Mouse (Mus musculus): ENCODE data around the gene Daglb. TPM values are rescaled to one million over a fixed set of nuclear protein-coding genes. Genes with fewer than 3 reads are reported as not detected.
A peak's percentile ranks its signal among the peaks of the same experiment; 100 is the strongest.

The Daglb gene
- total and polyA plus RNA-seq, 2 experiments from 2014 or later, result 19.4 to 21.3 TPM

GRCm38 (mm10) chr5:143470421-143471164 lies 6.2 kb downstream of the Daglb start:
- Histone ChIP-seq H3K4me1 (ENCODE audit: insufficient read depth) (no peaks in the 10 kb centered on the region), H3K9me3 (ENCODE audit: low read length) (no peaks in the 10 kb centered on the region), H3K9ac (no peak overlapping the region), H3K4me3 (ENCODE audit: low read depth, low read length) (no peak overlapping the region), H3K27me3 (ENCODE audit: insufficient read depth, low read length) (no peaks in the 10 kb centered on the region), H3K27ac (ENCODE audit: low read depth, low read length) (no peak overlapping the region), H3K36me3 (ENCODE audit: insufficient read depth) (peaks cover 46% of the 10 kb centered on the region), H3K4me2 (ENCODE audit: low read depth) (no peak overlapping the region)
- 69% methylated on average over 15 of the region's 15 CpGs for WGBS
- DNase-seq, result peak; percentile 5
- no peak for ATAC-seq
- no peak for TF ChIP-seq CTCF (IDR thresholded peaks at IDR 0.05; ENCODE audit: low read depth)

- WGBS, result 89% methylated on average over 3 of the region's 3 CpGs
These were observed 6.8 kb downstream of the Daglb start for GRCm38 (mm10) chr5:143471165-143471546.

GRCm38 (mm10) chr5:143471953-143472618 lies 7.7 kb downstream of the Daglb start:
- Histone ChIP-seq H3K27me3 (ENCODE audit: insufficient read depth, low read length) (no peaks in the 10 kb centered on the region), H3K4me1 (ENCODE audit: insufficient read depth) (no peaks in the 10 kb centered on the region), H3K27ac (ENCODE audit: low read depth, low read length) (no peak overlapping the region), H3K4me2 (ENCODE audit: low read depth) (no peak overlapping the region), H3K9ac (no peak overlapping the region), H3K9me3 (ENCODE audit: low read length) (no peaks in the 10 kb centered on the region), H3K36me3 (ENCODE audit: insufficient read depth) (peaks cover 55% of the 10 kb centered on the region), H3K4me3 (ENCODE audit: low read depth, low read length) (no peak overlapping the region)
- ATAC-seq (no peak), DNase-seq (no peak)
- 90% methylated on average over 9 of the region's 9 CpGs for WGBS
- no peak for TF ChIP-seq CTCF (IDR thresholded peaks at IDR 0.05; ENCODE audit: low read depth)

More at GRCm38 (mm10) chr5:143471165-143471546, 6.8 kb downstream of the Daglb start:
- no peak overlapping the region for H3K4me2 ChIP-seq (ENCODE audit: low read depth)
- ATAC-seq, result no peak
- H3K36me3 ChIP-seq (ENCODE audit: insufficient read depth), result peaks cover 52% of the 10 kb centered on the region
- no peak for DNase-seq
- H3K27ac ChIP-seq (ENCODE audit: low read depth, low read length), result no peak overlapping the region
- TF ChIP-seq CTCF (IDR thresholded peaks at IDR 0.05; ENCODE audit: low read depth), result no peak
- H3K4me3 ChIP-seq (ENCODE audit: low read depth, low read length), result no peak overlapping the region
- H3K4me1 ChIP-seq (ENCODE audit: insufficient read depth), result no peaks in the 10 kb centered on the region
- no peaks in the 10 kb centered on the region for H3K9me3 ChIP-seq (ENCODE audit: low read length)
- no peak overlapping the region for H3K9ac ChIP-seq
- no peaks in the 10 kb centered on the region for H3K27me3 ChIP-seq (ENCODE audit: insufficient read depth, low read length)

- Histone ChIP-seq H3K9me3 (ENCODE audit: low read length) (no peaks in the 10 kb centered on the region), H3K4me3 (ENCODE audit: low read depth, low read length) (no peak overlapping the region), H3K36me3 (ENCODE audit: insufficient read depth) (peaks cover 56% of the 10 kb centered on the region), H3K4me2 (ENCODE audit: low read depth) (no peak overlapping the region), H3K27me3 (ENCODE audit: insufficient read depth, low read length) (no peaks in the 10 kb centered on the region), H3K27ac (ENCODE audit: low read depth, low read length) (no peak overlapping the region), H3K4me1 (ENCODE audit: insufficient read depth) (no peaks in the 10 kb centered on the region), H3K9ac (no peak overlapping the region)
- ATAC-seq, result no peak
- WGBS, result 92% methylated on average over 20 of the region's 20 CpGs
- no peak for TF ChIP-seq CTCF (IDR thresholded peaks at IDR 0.05; ENCODE audit: low read depth)
- no peak for DNase-seq
These were observed 10.9 kb downstream of the Daglb start for GRCm38 (mm10) chr5:143475153-143475844.

GRCm38 (mm10) chr5:143476013-143476412 lies 11.6 kb downstream of the Daglb start:
- 98% methylated on average over 6 of the region's 6 CpGs for WGBS
- Histone ChIP-seq H3K36me3 (ENCODE audit: insufficient read depth) (peaks cover 56% of the 10 kb centered on the region), H3K27me3 (ENCODE audit: insufficient read depth, low read length) (no peaks in the 10 kb centered on the region), H3K27ac (ENCODE audit: low read depth, low read length) (no peak overlapping the region), H3K4me1 (ENCODE audit: insufficient read depth) (no peaks in the 10 kb centered on the region), H3K9me3 (ENCODE audit: low read length) (no peaks in the 10 kb centered on the region), H3K9ac (no peak overlapping the region), H3K4me3 (ENCODE audit: low read depth, low read length) (no peak overlapping the region), H3K4me2 (ENCODE audit: low read depth) (no peak overlapping the region)
- TF ChIP-seq CTCF (IDR thresholded peaks at IDR 0.05; ENCODE audit: low read depth), result no peak
- DNase-seq (no peak), ATAC-seq (no peak)

- TF ChIP-seq CTCF (IDR thresholded peaks at IDR 0.05; ENCODE audit: low read depth), result no peak
- H3K4me3 ChIP-seq (ENCODE audit: low read depth, low read length), result no peak overlapping the region
- H3K27me3 ChIP-seq (ENCODE audit: insufficient read depth, low read length), result no peaks in the 10 kb centered on the region
- no peak overlapping the region for H3K27ac ChIP-seq (ENCODE audit: low read depth, low read length)
- no peak overlapping the region for H3K4me2 ChIP-seq (ENCODE audit: low read depth)
- no peak overlapping the region for H3K9ac ChIP-seq
- ATAC-seq, result no peak
- WGBS, result 95% methylated on average over 3 of the region's 3 CpGs
- H3K9me3 ChIP-seq (ENCODE audit: low read length), result no peaks in the 10 kb centered on the region
- H3K36me3 ChIP-seq (ENCODE audit: insufficient read depth), result peaks cover 62% of the 10 kb centered on the region
- no peaks in the 10 kb centered on the region for H3K4me1 ChIP-seq (ENCODE audit: insufficient read depth)
- no peak for DNase-seq
These were observed 13.5 kb downstream of the Daglb start for GRCm38 (mm10) chr5:143477901-143478300.

DNA sequence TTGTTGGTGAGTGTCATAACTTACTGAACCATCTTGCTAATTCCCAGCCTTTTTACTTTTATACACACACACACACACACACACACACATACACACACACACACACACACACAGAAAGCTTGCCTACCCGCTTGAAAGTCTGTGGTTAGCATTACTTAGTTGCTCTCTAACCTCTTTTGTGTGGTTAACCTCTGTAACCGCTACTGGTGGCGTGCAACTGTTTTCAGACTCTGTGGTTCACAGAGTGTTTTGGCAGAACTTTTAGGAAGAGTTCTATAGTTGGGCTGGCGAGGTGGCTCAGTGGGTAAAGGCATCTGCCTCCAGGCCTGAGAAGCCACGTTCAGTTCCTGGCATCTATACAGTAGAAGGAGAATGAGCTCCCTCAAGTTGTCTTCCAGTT lies 20.6 kb downstream of the Daglb start:
- 86% methylated on average over 5 of the region's 5 CpGs for WGBS
- no peak for ATAC-seq
- no peak overlapping the region for H3K9ac ChIP-seq
- TF ChIP-seq CTCF (IDR thresholded peaks at IDR 0.05; ENCODE audit: low read depth), result no peak
- no peak overlapping the region for H3K4me2 ChIP-seq (ENCODE audit: low read depth)
- peaks cover 46% of the 10 kb centered on the region for H3K36me3 ChIP-seq (ENCODE audit: insufficient read depth)
- no peaks in the 10 kb centered on the region for H3K9me3 ChIP-seq (ENCODE audit: low read length)
- DNase-seq, result no peak
- H3K27ac ChIP-seq (ENCODE audit: low read depth, low read length), result no peak overlapping the region
- H3K27me3 ChIP-seq (ENCODE audit: insufficient read depth, low read length), result no peaks in the 10 kb centered on the region
- H3K4me3 ChIP-seq (ENCODE audit: low read depth, low read length), result no peak overlapping the region
- H3K4me1 ChIP-seq (ENCODE audit: insufficient read depth), result no peaks in the 10 kb centered on the region
